Mouse (Mus musculus) megakaryocyte, embryonic 14.5 days (primary cell): Measurements from ENCODE around the gene Ppfia1.

Experiments
- FLI1 ChIP-seq: IDR thresholded peaks from 2 replicates; pipeline ENCODE4 v1.6.1; 2012; ENCODE audit warnings: low read length, inconsistent platforms, mixed read lengths
- GATA1 ChIP-seq: IDR thresholded peaks from 3 replicates; pipeline ENCODE4 v1.6.1; 2012; ENCODE audit warnings: mixed read lengths, low read length, inconsistent platforms, borderline replicate concordance

GRCm38 (mm10) chr7:144448186-144448585, 105.3 kb downstream of the Ppfia1 start:
- no peak for TF ChIP-seq GATA1
- TF ChIP-seq FLI1: no peak
